Mouse (Mus musculus): ENCODE data around the gene Olfr1474. TPM values are rescaled to one million over a fixed set of nuclear protein-coding genes. Genes with fewer than 3 reads are reported as not detected.

Gene Olfr1474
- not detected for polyA plus RNA-seq (2017; shearing (Covaris generic))

DNA sequence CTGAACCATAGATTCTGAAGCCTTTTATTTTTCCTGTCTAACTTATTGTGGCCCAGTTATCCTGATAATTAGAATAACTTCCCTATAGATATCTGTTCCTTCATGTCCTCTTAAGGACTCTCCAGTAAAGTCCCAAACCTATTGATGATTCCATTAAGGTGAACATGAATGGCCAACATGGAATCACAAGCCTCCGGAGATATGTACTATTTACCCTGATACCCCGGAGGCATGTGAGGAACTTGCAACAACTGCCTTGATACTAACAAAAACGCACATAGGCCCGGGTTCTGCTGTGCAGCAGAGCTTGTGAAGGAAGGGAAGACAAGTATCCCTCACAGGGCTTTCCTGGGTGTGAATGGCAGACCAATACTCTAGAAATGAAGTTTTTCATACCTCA lies at the start of gene Olfr1474:
Gene Olfr1474, plus strand, starts transcription at position 301 of the 400 bp plus-strand sequence.

DNA sequence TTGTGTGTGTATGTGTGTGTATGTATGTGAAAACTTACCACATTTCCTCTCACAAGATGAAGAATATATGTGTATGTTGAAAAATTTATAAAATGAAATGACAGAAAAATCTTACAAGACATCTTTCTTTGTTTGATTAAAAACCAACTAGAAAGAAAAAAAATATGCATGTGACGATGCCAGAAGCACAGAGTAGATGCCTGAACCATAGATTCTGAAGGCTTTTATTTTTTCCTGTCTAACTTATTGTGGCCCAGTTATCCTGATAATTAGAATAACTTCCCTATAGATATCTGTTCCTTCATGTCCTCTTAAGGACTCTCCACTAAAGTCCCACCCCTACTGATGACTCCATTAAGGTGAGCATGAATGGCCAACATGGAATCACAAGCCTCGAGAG lies 26.3 kb upstream of the Olfr1474 start, which contains the start of gene Olfr1471:
Gene Olfr1471, plus strand, starts transcription at position 301 of the 400 bp plus-strand sequence.

DNA sequence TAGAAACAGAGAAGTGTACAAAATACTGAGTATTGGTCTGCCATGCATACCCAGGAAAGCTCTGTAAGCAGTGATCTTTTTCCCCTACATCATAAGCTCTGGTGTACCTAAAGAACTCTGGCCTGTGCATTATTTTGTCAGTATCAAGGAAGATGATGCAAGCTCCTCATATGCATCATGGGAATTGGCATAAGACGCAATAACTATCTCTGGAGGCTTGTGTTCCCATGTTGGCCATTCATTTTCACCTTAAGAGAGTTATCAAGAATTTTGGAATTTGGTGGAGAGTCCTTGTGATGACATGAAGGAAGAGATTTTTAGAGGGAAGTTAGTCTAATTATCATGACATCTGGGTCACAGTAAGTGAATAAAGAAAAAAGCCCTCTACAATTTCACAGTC lies 13.4 kb upstream of the Olfr1474 start, which contains the start of gene Olfr1472:
Gene Olfr1472, minus strand, starts transcription at position 101 of the 400 bp plus-strand sequence.

DNA sequence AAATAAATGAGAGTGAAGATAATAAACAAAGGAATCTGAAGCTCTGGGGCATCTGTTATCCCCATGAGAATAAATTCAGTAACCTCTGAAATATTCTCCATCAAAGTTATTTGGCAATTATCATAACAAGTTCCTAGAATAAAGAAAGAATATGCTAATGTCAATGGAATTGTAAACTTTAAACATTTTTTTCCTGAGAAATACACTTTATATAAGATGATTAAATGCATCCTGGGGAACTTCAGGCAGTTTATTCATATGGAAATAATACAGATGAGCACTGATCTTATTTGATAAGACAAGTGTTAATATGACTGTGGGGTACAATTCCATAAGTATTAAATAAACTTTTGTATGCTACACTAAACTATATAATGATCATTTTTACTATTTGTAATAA lies 10.7 kb downstream of the Olfr1474 start, which contains the start of gene Olfr1475:
Gene Olfr1475, minus strand, starts transcription at position 101 of the 400 bp plus-strand sequence.

DNA sequence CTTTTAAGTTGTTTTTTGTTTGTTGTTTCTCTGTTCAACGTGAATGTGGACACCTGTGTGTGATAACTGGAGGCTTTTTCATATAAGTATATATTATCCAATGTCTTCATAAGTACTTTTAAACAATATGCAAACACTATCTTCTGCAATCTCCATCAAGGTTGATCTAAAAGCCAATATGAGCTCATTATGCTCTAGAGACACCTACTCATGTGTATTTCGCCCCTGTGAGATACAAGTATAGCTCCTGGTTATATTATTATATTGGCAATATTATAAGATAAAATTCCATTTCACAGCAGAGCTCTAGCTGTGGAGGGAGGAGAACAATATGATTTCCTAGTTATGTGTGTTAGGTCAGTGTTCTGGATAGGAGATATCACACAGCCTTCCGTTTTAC lies 30.9 kb downstream of the Olfr1474 start, which contains the start of gene Olfr1477:
Gene Olfr1477, plus strand, starts transcription at position 301 of the 400 bp plus-strand sequence.

Other genes starting within 250 kb of the Olfr1474 start
- not detected for gene Olfr1463, start 238.2 kb upstream of the Olfr1474 start, polyA plus RNA-seq (2017; shearing (Covaris generic))
- not detected for gene Olfr1465, start 154.0 kb upstream of the Olfr1474 start, polyA plus RNA-seq (2017; shearing (Covaris generic))
- not detected for gene Olfr1466, start 130.7 kb upstream of the Olfr1474 start, polyA plus RNA-seq (2017; shearing (Covaris generic))
- not detected for gene Olfr1467, start 107.3 kb upstream of the Olfr1474 start, polyA plus RNA-seq (2017; shearing (Covaris generic))
- gene Olfr1469, start 61.7 kb upstream of the Olfr1474 start, polyA plus RNA-seq (2017; shearing (Covaris generic)): not detected
- 0.11 TPM for gene Olfr1471, start 26.2 kb upstream of the Olfr1474 start, polyA plus RNA-seq (2017; shearing (Covaris generic))
- gene Olfr1472, start 13.5 kb upstream of the Olfr1474 start, polyA plus RNA-seq (2017; shearing (Covaris generic)): not detected
- not detected for gene Olfr1475, start 10.6 kb downstream of the Olfr1474 start, polyA plus RNA-seq (2017; shearing (Covaris generic))
- gene Olfr1477, start 31.0 kb downstream of the Olfr1474 start, polyA plus RNA-seq (2017; shearing (Covaris generic)): not detected
- gene Olfr1480, start 58.3 kb downstream of the Olfr1474 start, polyA plus RNA-seq (2017; shearing (Covaris generic)): not detected
- not detected for gene Olfr1484, start 113.9 kb downstream of the Olfr1474 start, polyA plus RNA-seq (2017; shearing (Covaris generic))
- not detected for gene Olfr1487, start 147.8 kb downstream of the Olfr1474 start, polyA plus RNA-seq (2017; shearing (Covaris generic))
- not detected for gene Olfr1489, start 162.1 kb downstream of the Olfr1474 start, polyA plus RNA-seq (2017; shearing (Covaris generic))
- not detected for gene Olfr1490, start 181.5 kb downstream of the Olfr1474 start, polyA plus RNA-seq (2017; shearing (Covaris generic))
- not detected for gene Olfr1491, start 227.7 kb downstream of the Olfr1474 start, polyA plus RNA-seq (2017; shearing (Covaris generic))